Mouse (Mus musculus) frontal cortex, adult 2 months (tissue): ENCODE measurements around the gene Nat8f6. TPM values are rescaled to one million over a fixed set of nuclear protein-coding genes. Genes with fewer than 3 reads are reported as not detected.
A peak's percentile ranks its signal among the peaks of the same experiment; 100 is the strongest.
"Not testable (repeated sequence)": the region's sequence is repeated elsewhere in the genome, so short reads cannot be mapped to it uniquely, and the experiment has no call there.

Experiments used
- DNase-seq, 2 experiments: peaks; one replicate each; pipeline ENCODE4 v3.0.0; 2022; ENCODE audit warnings: low spot score in 1 of 2; ENCODE audit errors: extremely low spot score in 1 of 2
- polyA plus RNA-seq: library from polyadenylated mRNA; depleted of rRNA; stranded (reverse); fragments of >200 nt; gene quantifications from 2 replicates; pipeline ENCODE4 v1.2.3, GENCODE M21; 2012; rRNA removed

The Nat8f6 gene
- 1.3 and 1.7 TPM in 2 replicates for polyA plus RNA-seq

DNA sequence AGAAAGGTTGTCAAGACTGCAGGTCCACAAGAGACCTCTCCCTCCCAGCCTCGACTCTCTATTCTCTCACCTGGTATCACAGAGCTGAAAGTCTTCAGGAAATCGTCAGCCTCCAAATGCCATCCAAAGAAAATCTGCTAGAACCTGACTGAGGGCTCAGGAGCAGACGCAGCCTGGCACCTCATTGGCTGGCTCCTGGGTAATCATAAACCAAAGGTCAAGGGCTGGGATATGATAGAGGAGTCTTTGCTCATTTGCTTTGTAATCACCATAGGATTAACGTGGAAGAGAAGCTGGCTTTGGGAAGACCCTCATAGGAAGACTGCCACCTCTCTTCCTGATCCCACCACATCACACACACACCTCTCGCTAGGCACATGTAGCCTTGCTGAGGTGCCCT lies at the start of gene Nat8f6, which contains the start of gene Nat8f5:
TSS of gene Nat8f6 (minus strand) at position 118 of the 400 bp plus-strand sequence.
TSS of gene Nat8f5 (minus strand) at position 136 of the 400 bp plus-strand sequence.
- no peak for DNase-seq

- not testable (repeated sequence) for DNase-seq
Observed at GRCm38 (mm10) chr6:85869006-85869405, 48.3 kb upstream of the Nat8f6 start, which contains the start of gene Nat8f2. Gene Nat8f2 (minus strand): TSS chr6:85869158.

GRCm38 (mm10) chr6:85867726-85868690 lies 47.3 kb upstream of the Nat8f6 start:
- DNase-seq = no peak

DNA sequence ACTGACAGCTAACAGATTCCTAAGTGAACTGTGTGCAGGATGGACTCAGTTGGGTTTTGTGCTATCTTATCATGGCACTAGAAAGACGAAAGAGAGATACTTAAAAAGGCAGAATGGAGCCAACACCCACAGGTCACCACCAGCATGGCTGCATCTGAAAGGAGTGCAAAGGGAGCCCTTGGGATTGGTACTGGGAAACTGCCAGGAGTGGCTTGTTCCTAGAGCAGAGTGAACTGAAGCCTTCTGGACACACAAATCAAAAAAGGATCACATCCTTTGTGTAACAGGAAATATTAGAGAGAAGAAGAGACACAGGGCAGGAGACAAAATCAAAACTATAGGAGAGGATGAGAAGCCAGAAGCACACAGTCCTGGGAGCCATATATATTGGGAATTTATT lies 46.2 kb upstream of the Nat8f6 start:
- not testable (repeated sequence) for DNase-seq

DNA sequence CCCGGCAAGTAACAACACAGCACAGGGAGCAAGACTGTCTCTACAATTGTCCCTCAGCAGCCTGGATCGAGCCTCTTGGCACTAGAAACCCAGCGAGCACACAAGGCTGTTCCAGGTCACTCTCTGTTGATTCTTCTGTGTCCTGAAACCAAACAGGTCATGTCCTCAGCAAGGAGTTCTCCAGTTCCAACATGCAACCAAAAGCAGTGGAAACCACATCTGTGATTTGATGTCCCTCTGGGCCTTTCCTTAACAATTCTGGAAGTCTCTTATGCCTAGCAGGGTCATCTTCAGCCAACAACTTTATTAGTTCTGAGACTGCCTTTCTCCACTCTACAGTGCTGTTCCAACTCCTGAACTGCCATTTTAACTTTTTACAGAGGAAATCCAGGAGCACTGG lies 45.4 kb upstream of the Nat8f6 start:
- DNase-seq = not testable (repeated sequence)

GRCm38 (mm10) chr6:85864900-85865639 lies 44.3 kb upstream of the Nat8f6 start:
- not testable (repeated sequence) for DNase-seq

GRCm38 (mm10) chr6:85863840-85864239 lies 43.1 kb upstream of the Nat8f6 start:
- no peak for DNase-seq

- DNase-seq = no peak
Observed at GRCm38 (mm10) chr6:85863136-85863535, 42.4 kb upstream of the Nat8f6 start.

DNA sequence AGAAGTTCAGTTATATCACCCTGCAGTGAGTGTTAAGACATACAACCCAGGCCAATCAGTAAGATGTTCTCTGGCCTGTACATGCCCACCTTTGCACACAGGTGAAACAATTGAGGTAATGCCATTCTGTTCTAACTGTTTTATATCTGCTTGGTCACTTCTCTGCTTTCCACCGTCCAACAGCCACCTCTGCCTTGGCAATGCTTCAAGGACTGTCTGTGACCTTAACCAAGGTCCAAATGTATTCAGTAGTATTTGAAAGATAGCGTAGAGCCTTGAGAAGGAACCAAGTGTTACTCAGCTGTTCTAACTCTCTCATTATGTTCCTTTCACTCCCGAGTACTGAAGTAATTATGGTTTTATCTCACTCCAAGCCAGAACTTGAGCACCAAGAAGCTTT lies 41.8 kb upstream of the Nat8f6 start:
- DNase-seq = no peak

- no peak for DNase-seq
Observed at GRCm38 (mm10) chr6:85861247-85861646, 40.5 kb upstream of the Nat8f6 start.

DNA sequence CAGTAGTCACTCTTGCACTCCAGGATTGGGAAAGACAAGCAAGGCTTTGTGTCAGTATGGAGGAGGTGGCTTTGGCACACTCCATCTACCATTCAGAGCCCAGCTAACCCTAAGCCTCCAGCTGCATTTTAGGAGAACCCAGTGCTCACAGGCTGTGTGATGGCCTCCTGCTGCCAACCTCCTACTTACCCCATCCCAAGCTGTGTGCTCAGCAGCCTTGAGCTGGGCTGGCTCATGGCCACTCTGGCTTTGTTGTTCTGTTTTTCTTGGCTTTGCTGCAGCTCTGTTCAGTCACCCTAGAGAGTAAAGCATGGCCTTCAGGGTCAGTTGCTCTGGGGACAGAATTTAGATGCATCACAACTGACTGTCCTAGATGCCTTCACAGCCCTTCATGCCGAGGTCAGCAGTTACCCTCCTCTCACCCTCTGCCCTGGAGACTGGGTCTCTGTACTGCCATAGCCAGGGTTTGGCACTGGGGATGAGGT lies 35.5 kb upstream of the Nat8f6 start:
- DNase-seq = peak; percentile 67 to 77

- DNase-seq = no peak
Observed at GRCm38 (mm10) chr6:85853481-85853880, 32.7 kb upstream of the Nat8f6 start.

- no peak for DNase-seq
Observed at GRCm38 (mm10) chr6:85851062-85851773, 30.5 kb upstream of the Nat8f6 start.

DNA sequence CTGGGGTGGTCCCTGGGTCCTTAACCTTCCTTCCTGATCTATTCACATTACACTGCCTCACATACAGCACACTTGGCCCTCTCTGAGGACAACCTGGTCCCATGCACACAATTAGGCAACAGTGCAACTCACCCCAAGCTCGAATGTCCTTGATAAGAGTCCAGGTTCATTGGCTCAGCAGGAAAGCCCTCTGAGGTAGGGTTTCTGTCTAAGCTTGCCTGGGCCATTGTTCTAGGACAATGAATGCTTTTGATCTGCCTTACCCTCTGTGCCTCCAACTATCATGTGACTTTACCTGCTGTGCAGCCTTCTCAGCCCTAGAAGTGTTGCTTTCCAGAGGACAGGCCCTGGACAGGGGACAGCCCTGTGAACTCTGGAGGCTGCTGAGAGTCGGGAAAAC lies 28.5 kb upstream of the Nat8f6 start:
- DNase-seq = no peak

DNA sequence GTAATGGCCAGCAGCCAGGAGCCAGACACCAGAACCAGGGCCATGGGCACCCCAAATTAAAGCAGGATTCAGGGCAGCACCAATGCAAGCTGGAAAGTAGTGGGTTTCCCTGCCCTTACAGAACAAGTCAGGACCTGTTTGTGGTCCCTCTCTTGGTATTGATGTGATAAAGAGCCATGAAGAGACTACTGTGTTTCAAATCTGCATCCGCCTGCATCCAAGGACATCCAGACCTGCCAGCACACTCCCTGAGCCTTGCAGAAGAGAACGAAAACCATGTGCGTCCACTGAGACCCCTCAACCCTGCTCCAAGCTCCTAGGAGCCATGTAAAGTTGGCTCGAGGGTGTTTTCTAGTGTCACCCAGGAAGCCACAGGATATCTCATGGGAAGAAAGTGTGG lies 27.4 kb upstream of the Nat8f6 start:
- DNase-seq = no peak

DNA sequence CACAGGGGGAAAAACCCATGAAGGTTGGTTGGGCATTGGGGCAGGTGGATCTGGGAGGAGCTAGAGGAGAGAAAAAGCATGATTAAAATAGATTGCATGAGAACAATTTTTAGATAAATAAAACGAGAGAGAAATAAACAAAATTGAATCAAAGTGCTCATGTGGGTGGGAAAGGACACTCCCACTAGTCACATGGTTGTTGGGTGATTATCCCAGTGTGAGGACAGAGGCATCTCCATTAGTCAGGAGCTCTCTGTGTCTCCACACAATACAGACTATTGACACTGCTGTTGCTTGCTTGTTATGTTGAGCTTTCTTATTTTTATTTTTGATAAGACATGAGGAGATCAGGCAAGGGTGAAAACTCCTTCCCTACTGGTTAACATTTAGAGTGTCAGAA lies 26.2 kb upstream of the Nat8f6 start:
- no peak for DNase-seq

DNA sequence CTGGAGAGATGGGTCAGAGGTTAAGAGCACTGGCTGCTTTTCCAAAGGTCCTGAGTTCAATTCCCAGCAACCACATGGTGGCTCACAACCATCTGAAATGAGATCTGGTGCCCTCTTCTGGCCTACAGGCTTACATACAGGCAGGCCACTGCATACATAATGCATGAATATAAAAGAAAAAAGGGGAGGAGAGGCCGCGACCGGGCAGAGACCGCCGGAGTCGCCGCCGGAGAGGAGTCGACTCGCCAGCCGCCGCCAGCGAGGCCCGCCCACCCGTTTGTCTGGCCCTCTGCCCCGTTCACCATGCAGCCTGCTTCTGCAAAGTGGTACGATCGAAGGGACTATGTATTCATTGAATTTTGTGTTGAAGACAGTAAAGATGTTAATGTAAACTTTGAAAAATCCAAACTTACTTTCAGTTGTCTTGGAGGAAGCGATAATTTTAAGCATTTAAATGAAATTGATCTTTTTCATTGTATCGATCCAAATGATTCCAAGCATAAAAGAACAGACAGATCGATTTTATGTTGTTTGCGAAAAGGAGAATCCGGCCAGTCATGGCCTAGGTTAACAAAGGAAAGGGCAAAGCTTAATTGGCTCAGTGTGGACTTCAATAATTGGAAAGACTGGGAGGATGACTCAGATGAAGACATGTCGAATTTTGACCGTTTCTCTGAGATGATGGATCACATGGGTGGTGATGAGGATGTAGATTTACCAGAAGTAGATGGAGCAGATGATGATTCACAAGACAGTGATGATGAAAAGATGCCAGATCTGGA lies 23.1 kb upstream of the Nat8f6 start:
- not testable (repeated sequence) for DNase-seq

DNA sequence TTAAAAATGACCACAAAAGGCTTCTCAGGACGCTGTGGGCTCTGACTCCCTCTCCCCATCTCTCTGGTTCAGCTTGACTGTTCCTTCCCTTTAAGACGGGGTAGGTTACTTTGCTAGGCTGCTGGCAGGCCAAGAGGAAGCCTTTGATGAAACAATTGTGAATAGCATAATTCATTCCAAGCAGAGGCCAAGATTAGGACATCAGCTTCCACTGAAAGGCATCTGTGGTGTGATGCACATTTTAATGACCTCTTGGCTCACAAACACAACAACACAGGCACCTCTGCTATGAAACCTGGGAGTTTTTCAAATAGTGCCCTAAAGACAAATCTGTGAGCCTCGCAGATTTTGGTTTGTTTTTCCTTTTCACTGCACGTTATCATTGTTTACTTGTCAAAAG lies 19.2 kb upstream of the Nat8f6 start:
- DNase-seq = peak; percentile 29 to 58

DNA sequence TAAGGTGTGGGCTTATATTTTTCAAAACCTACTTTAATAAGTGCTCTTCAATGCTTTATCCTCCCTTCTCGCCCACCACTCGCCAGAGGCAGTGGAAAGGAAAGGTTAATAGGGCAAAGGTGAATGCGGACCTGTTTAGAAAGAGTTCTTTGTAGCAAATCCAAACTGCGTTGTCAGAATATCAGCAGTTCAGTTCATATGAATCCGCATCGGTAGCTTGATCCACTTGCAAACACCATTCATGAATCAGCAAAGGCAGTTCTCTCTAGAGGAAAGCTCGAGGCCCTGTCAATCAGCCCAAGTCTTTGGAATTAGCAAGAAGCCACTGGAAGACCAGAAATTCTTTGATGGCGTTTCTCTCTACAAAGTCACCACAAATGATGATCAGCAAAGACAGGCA lies 17.9 kb upstream of the Nat8f6 start:
- no peak for DNase-seq

GRCm38 (mm10) chr6:85837307-85837706 lies 16.6 kb upstream of the Nat8f6 start:
- peak in 1 of 2 experiments; percentile 47 for DNase-seq
